Mouse (Mus musculus): ENCODE measurements at regions not wholly inside any gene's neighbourhood (a gene's known extent, or its start where the extent isn't known, plus 50 kb on each side); places are given as distances from the start of the nearest gene placed in this dataset.
"Not testable (repeated sequence)": the region's sequence is repeated elsewhere in the genome, so short reads cannot be mapped to it uniquely, and the experiment has no call there.

- DNase-seq (ENCODE audit: inconsistent ontology term): no peak
Observed at GRCm38 (mm10) chr5:64585076-64585786, 218.0 kb upstream of the Klf3 start.

- DNase-seq (ENCODE audit: inconsistent ontology term): no peak
Observed at GRCm38 (mm10) chr5:64586316-64586715, 216.9 kb upstream of the Klf3 start.

GRCm38 (mm10) chr5:64586933-64587332 is 216.3 kb upstream of the Klf3 start:
- DNase-seq (ENCODE audit: inconsistent ontology term): no peak

GRCm38 (mm10) chr5:64587895-64588738 is 215.1 kb upstream of the Klf3 start:
- no peak for DNase-seq (ENCODE audit: inconsistent ontology term)

- not testable (repeated sequence) for DNase-seq (ENCODE audit: inconsistent ontology term)
Observed at GRCm38 (mm10) chr5:64588768-64589167, 214.4 kb upstream of the Klf3 start.

GRCm38 (mm10) chr5:64590036-64590435 is 213.2 kb upstream of the Klf3 start:
- DNase-seq (ENCODE audit: inconsistent ontology term): no peak

GRCm38 (mm10) chr5:64590747-64591146 is 212.4 kb upstream of the Klf3 start:
- no peak for DNase-seq (ENCODE audit: inconsistent ontology term)

- no peak for DNase-seq (ENCODE audit: inconsistent ontology term)
Observed at GRCm38 (mm10) chr5:64591792-64592191, 211.4 kb upstream of the Klf3 start.

- DNase-seq (ENCODE audit: inconsistent ontology term): no peak
Observed at GRCm38 (mm10) chr5:64595220-64595619, 208.0 kb upstream of the Klf3 start.

- no peak for DNase-seq (ENCODE audit: inconsistent ontology term)
Observed at GRCm38 (mm10) chr5:64595751-64596344, 207.3 kb upstream of the Klf3 start.

GRCm38 (mm10) chr5:64597021-64597420 is 206.2 kb upstream of the Klf3 start:
- no peak for DNase-seq (ENCODE audit: inconsistent ontology term)

- no peak for DNase-seq (ENCODE audit: inconsistent ontology term)
Observed at GRCm38 (mm10) chr5:64597451-64597850, 205.7 kb upstream of the Klf3 start.

GRCm38 (mm10) chr5:64598606-64599005 is 204.6 kb upstream of the Klf3 start:
- no peak for DNase-seq (ENCODE audit: inconsistent ontology term)

- no peak for DNase-seq (ENCODE audit: inconsistent ontology term)
Observed at GRCm38 (mm10) chr5:64599015-64599414, 204.2 kb upstream of the Klf3 start.

- DNase-seq (ENCODE audit: inconsistent ontology term): no peak
Observed at GRCm38 (mm10) chr5:64599865-64600288, 203.3 kb upstream of the Klf3 start.

- no peak for DNase-seq (ENCODE audit: inconsistent ontology term)
Observed at GRCm38 (mm10) chr5:64600392-64600791, 202.8 kb upstream of the Klf3 start.

- no peak for DNase-seq (ENCODE audit: inconsistent ontology term)
Observed at GRCm38 (mm10) chr5:64600811-64601210, 202.4 kb upstream of the Klf3 start.

- no peak for DNase-seq (ENCODE audit: inconsistent ontology term)
Observed at GRCm38 (mm10) chr5:64601285-64601684, 201.9 kb upstream of the Klf3 start.

- DNase-seq (ENCODE audit: inconsistent ontology term): no peak
Observed at GRCm38 (mm10) chr5:64601832-64602231, 201.4 kb upstream of the Klf3 start.

GRCm38 (mm10) chr5:64602356-64602936 is 200.7 kb upstream of the Klf3 start:
- DNase-seq (ENCODE audit: inconsistent ontology term): no peak

- DNase-seq (ENCODE audit: inconsistent ontology term): no peak
Observed at GRCm38 (mm10) chr5:64602996-64603755, 200.0 kb upstream of the Klf3 start.

Measured in Muller cell, postnatal 12 days (primary cell).